Mouse (Mus musculus): Measurements from ENCODE around the gene Gm11554.
"Not testable (repeated sequence)": the region's sequence is repeated elsewhere in the genome, so short reads cannot be mapped to it uniquely, and the experiment has no call there.

DNA sequence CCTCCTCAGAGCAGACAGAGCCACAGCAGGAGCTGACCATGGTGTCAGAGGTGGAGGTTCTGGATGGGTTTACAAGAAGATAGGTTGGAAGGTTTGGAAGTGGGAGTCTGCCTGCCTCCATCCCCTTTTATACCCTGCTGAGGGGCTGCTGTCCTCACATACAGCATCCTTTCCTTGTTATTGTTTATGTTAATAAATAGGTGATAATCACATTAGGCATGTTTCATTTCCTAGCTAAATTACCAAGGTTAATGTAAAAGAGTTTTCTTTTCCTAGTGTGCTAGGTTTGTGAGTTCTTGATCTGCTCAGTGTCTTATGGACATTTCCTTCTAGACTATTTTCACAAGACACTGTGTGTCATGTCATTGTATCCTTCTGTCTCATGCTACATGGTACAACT is 5.5 kb upstream of the Gm11554 start, which contains the start of gene Krtap4-13:
- not testable (repeated sequence) for TF ChIP-seq POLR2A (IDR thresholded peaks at IDR 0.05; ENCODE audit: insufficient read length, low read depth); E2F4 (IDR thresholded peaks at IDR 0.05; ENCODE audit: insufficient read depth); POLR2AphosphoS2 (IDR thresholded peaks at IDR 0.05; ENCODE audit: insufficient read length, low read depth); CEBPB (IDR thresholded peaks at IDR 0.05; ENCODE audit: insufficient read depth, poor library complexity, severe bottlenecking); MAX (IDR thresholded peaks at IDR 0.05; ENCODE audit: low read depth); SRF (IDR thresholded peaks at IDR 0.05; ENCODE audit: control insufficient read depth, insufficient read length, low read depth)

Data from myocyte (in vitro differentiated cells).